Mouse (Mus musculus) intestine, embryonic 16.5 days (tissue): ENCODE results near the gene Traf7. TPM values are rescaled to one million over a fixed set of nuclear protein-coding genes. Genes with fewer than 3 reads are reported as not detected.

Experiments
- ATAC-seq: fragments of 200-750 bp; cut with Nextera tagmentation; 2 replicates; pipeline ENCODE4 v1.8.0; 2017; ENCODE audit warnings: moderate TSS enrichment, moderate library complexity
- H3K27ac ChIP-seq: fragments of 300-500 bp; sonication (generic); 2 replicates; pipeline ENCODE4 v1.5.1; 2014; ENCODE audit warnings: mild to moderate bottlenecking, low read length
- H3K27me3 ChIP-seq: fragments of 300-500 bp; sonication (generic); replicated peaks from 2 replicates; pipeline ENCODE4 v1.6.1; 2014; ENCODE audit warnings: low read length, control low read depth, mixed read lengths; ENCODE audit not compliant: control insufficient read depth, insufficient read depth
- H3K36me3 ChIP-seq: fragments of 300-500 bp; sonication (generic); 2 replicates; pipeline ENCODE4 v1.6.1; 2014; ENCODE audit warnings: low read length, control low read depth; ENCODE audit not compliant: control insufficient read depth, insufficient read depth
- H3K4me1 ChIP-seq: fragments of 300-500 bp; sonication (generic); 2 replicates; pipeline ENCODE4 v1.6.1; 2014; ENCODE audit warnings: low read length, control low read depth, mixed read lengths; ENCODE audit not compliant: control insufficient read depth, insufficient read depth
- H3K4me2 ChIP-seq: fragments of 300-500 bp; sonication (generic); 2 replicates; pipeline ENCODE4 v1.6.1; 2014; ENCODE audit warnings: low read depth, low read length, control low read depth
- H3K4me3 ChIP-seq: fragments of 300-500 bp; sonication (generic); 2 replicates; pipeline ENCODE4 v1.5.1; 2014; ENCODE audit warnings: mild to moderate bottlenecking, low read length
- H3K9ac ChIP-seq: fragments of 300-500 bp; sonication (generic); 2 replicates; pipeline ENCODE4 v1.6.1; 2014; ENCODE audit warnings: low read depth, low read length
- H3K9me3 ChIP-seq: fragments of 300-500 bp; sonication (generic); 2 replicates; pipeline ENCODE4 v1.6.1; 2016; ENCODE audit warnings: low read length, control low read depth; ENCODE audit not compliant: control insufficient read depth
- WGBS: fragments of 180-500 bp; shearing (Covaris S2); extraction: QIAGEN DNeasy Blood & Tissue Kit; methylation state at CpG from one replicate; pipeline ENCODE4 v1.1.7; 2014; 5-methylcytosine and 5-hydroxymethylcytosine counted together
- polyA plus RNA-seq: library from polyadenylated mRNA; unstranded; fragments of >200 nt; fragmentation: Nextera tagmentation; extraction: Ambion mirVana; gene quantifications from 2 replicates; pipeline ENCODE4 v1.2.1, GENCODE M21; 2015

The Traf7 gene
- polyA plus RNA-seq, 1 experiment from 2014 or later, result 87.6 TPM

DNA sequence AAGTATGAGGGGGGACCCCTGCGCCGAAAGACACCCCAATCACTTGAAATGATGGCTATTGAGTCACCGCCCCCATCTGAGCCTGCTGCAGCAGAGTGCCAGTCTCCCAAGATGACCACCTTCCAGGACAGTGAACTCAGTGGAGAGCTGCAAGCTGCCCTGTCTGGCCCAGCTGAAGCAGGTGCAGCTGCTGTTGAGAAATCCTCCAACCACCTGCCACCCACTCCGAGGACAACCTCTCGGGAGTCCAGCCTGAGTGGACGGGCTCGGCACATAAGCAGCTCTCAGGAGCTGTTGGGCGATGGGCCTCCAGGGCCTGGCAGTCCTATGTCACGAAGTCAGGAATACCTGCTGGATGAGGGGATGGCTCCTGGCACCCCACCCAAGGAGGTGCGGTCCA is 23.7 kb downstream of the Traf7 start:
- ATAC-seq, result no peak
- H3K27me3 ChIP-seq, result no peaks in the 10 kb centered on the region
- no peak overlapping the region for H3K9ac ChIP-seq
- peaks cover 6% of the 10 kb centered on the region; the same call in 1 of the 2 replicates for H3K36me3 ChIP-seq
- no peak overlapping the region for H3K4me2 ChIP-seq
- WGBS, result 90% methylated on average over 10 of the region's 10 CpGs
- H3K4me3 ChIP-seq, result no peak overlapping the region
- H3K9me3 ChIP-seq, result no peaks in the 10 kb centered on the region
- H3K27ac ChIP-seq, result no peak overlapping the region
- H3K4me1 ChIP-seq, result peaks cover 14% of the 10 kb centered on the region

DNA sequence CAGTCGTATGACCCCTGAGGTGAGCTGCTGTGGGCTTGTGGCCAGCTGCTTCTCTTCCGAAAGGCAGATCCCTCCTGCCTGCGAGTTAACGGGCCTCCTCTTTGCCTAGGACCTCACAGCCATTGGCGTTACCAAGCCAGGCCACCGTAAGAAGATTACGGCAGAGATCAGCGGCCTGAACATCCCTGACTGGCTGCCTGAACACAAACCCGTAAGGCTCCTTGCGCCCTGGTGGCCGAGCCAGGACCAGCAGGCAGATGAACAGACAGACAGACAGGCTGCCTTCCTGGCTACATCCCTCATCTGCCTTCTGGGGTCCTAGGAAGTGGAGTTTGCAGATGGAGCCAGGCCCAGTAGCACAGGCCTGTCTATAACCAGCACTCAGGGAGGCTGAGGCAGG is 25.5 kb downstream of the Traf7 start:
- Histone ChIP-seq H3K27me3 (no peaks in the 10 kb centered on the region), H3K4me3 (no peak overlapping the region), H3K9me3 (no peaks in the 10 kb centered on the region), H3K9ac (no peak overlapping the region), H3K27ac (no peak overlapping the region), H3K4me2 (no peak overlapping the region), H3K36me3 (0 out of 2 replicates have a peak, but pooled peaks cover 3% of the 10 kb centered on the region), H3K4me1 (peaks cover 8% of the 10 kb centered on the region)
- WGBS, result 47% methylated on average over 11 of the region's 11 CpGs
- no peak for ATAC-seq

DNA sequence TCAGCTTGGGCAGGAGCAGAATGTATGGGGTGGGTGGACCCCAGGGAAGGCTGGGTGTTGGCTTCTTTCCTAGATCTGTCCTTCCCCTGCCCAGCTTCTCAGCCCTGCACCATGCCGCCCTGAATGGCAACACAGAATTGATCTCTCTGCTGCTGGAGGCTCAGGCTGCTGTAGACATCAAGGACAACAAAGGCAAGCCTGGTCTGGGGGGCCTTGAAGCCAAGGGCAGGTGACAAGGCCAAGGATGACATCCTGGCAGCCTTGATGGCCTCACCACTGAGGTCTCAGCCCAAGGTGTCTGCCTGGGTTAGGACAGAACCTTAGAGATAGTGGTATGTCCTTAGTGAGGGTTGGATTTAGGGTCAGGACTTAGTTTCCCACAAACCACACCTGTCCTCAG is 31.7 kb downstream of the Traf7 start:
- Histone ChIP-seq H3K9me3 (no peaks in the 10 kb centered on the region), H3K36me3 (no peaks in the 10 kb centered on the region), H3K4me2 (no peak overlapping the region), H3K27ac (no peak overlapping the region), H3K9ac (no peak overlapping the region; the same call in 1 of the 2 replicates), H3K27me3 (no peaks in the 10 kb centered on the region), H3K4me1 (no peaks in the 10 kb centered on the region), H3K4me3 (no peak overlapping the region)
- no peak for ATAC-seq
- WGBS, result 80% methylated on average over 1 of the region's 1 CpGs

DNA sequence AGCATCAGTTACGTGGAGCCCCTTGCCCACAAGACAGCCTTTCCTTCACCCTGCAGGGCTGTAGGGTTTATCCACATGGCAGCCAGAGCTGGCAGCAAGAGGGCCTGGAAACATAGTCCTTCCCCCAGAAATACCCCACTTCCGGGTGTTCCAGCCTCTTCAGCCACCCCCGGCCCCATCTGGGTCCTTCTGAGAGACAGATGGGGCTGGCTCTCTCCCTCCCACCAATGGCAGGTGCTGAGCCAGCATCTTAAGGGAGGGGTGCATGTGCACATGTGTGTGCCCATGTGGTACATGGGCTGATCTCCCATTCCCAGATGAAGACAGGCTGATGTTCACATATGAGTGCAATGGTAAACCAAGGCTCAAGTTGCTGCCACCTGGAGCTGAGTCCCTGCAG is 32.3 kb downstream of the Traf7 start:
- 83% methylated on average over 3 of the region's 3 CpGs for WGBS
- Histone ChIP-seq H3K27ac (no peak overlapping the region), H3K36me3 (no peaks in the 10 kb centered on the region), H3K9me3 (no peaks in the 10 kb centered on the region), H3K27me3 (no peaks in the 10 kb centered on the region), H3K4me1 (no peaks in the 10 kb centered on the region), H3K9ac (0 out of 2 replicates have a peak overlapping the region, but pooled peaks have one; percentile 19), H3K4me3 (no peak overlapping the region), H3K4me2 (no peak overlapping the region)
- ATAC-seq, result no peak

DNA sequence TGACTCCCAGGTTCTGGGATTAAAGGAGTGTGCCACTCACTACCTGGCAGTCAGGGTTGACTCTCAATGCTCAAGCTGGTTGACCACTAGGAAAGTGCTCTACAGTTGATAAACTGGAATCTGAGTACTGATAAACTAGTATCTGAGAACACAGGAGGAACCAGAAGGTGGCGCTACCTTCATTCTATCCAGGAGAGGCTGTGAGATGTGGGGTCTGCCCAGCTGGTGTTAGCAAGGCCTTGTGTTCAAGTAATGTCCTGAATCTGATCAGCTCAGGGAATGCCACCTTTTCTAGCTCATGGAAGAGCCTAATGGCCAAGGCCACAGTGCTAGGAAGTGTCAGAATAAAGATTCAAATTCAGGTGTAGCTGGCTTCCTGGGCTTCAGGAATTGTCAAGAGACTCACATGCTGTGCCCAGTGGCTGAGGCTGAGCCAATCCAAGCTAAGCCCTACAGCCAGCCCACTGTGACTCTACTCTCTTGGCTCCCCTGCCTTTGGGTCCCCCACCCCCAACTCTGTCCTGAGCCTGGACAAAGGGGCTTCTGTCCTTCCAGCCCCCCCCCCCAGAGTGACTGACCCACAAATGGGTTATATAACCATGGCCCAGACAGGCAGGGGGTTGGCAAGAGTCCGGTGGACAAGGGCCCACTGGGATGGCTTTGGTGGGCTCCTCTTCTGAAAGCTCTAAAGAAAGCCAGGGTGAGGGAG is 33.0 kb downstream of the Traf7 start:
- Histone ChIP-seq H3K4me2 (no peak overlapping the region), H3K27ac (no peak overlapping the region), H3K36me3 (no peaks in the 10 kb centered on the region), H3K4me1 (no peaks in the 10 kb centered on the region), H3K27me3 (peaks cover 5% of the 10 kb centered on the region; the same call in 1 of the 2 replicates), H3K9me3 (no peaks in the 10 kb centered on the region), H3K4me3 (no peak overlapping the region), H3K9ac (no peak overlapping the region)
- 35% methylated on average over 2 of the region's 2 CpGs for WGBS
- peak; percentile 39; the same call in 1 of the 2 replicates for ATAC-seq

DNA sequence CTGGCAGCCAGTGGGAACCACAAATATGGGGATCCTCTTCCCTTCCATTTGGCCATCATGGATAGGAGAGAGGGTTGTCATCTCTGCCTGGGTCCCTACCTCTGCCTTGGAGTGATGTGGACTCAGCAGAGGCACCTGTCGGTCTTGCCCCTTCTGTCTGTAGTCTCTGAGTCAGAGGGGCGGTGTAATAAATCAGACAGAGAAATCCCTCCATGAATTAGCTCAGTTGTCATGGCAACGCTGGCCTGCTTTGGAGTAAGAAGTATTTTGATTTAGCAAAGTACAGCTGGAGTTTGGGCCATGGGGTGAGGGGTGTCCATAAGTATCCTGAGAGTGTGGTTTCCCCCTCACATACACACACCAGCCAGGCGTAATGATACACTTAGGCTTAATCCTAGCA is 37.3 kb downstream of the Traf7 start:
- Histone ChIP-seq H3K27me3 (peaks cover 21% of the 10 kb centered on the region), H3K9me3 (no peaks in the 10 kb centered on the region), H3K9ac (no peak overlapping the region), H3K4me2 (no peak overlapping the region), H3K4me1 (peaks cover 15% of the 10 kb centered on the region), H3K27ac (no peak overlapping the region), H3K36me3 (no peaks in the 10 kb centered on the region), H3K4me3 (no peak overlapping the region)
- 79% methylated on average over 4 of the region's 4 CpGs for WGBS
- ATAC-seq, result no peak

DNA sequence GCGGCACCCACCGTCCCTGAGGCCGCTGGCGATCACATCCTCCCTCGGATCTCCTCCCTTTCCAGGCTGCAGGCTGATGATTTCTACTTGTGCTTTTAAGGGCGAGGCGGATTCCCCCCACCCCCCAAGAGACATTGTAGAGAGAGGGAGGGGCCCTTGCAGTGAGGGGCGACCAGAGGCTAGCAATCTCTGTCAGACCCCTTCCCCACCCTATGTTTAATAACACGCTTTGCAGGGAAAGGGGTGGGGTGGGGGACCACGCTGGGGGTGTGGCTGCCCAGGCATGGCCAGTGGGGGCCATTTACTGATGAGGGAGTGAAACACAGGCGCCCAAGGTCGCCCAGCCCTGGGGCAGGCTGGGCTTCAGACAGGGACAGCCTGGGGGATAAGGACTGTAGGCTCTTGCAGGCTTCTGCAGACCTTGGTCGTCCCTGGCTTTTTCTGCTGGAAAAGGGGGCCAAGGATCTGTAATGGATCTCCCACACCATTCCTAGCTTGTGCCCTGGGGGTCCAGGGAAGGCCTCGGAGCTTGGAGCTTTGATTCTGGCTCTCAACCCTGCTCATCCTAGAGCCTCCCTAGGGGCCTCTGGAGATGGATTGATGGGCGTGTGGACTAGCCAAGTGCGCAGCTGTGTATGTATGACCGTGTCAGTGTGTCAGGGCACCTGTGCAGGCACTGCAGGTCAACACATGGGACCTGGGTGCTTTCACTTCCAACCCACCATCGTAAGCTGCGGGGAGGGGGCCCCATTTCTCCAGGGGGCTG is 38.3 kb downstream of the Traf7 start:
- peaks cover 22% of the 10 kb centered on the region for H3K27me3 ChIP-seq
- peak overlapping the region; percentile 71 for H3K4me3 ChIP-seq
- WGBS, result 23% methylated on average over 19 of the region's 19 CpGs
- no peaks in the 10 kb centered on the region for H3K36me3 ChIP-seq
- peak overlapping the region; percentile 100 for H3K4me2 ChIP-seq
- ATAC-seq, result peak; percentile 30; the same call in 1 of the 2 replicates
- peak overlapping the region; percentile 71 for H3K9ac ChIP-seq
- H3K27ac ChIP-seq, result no peak overlapping the region
- peaks cover 17% of the 10 kb centered on the region for H3K4me1 ChIP-seq
- H3K9me3 ChIP-seq, result no peaks in the 10 kb centered on the region

DNA sequence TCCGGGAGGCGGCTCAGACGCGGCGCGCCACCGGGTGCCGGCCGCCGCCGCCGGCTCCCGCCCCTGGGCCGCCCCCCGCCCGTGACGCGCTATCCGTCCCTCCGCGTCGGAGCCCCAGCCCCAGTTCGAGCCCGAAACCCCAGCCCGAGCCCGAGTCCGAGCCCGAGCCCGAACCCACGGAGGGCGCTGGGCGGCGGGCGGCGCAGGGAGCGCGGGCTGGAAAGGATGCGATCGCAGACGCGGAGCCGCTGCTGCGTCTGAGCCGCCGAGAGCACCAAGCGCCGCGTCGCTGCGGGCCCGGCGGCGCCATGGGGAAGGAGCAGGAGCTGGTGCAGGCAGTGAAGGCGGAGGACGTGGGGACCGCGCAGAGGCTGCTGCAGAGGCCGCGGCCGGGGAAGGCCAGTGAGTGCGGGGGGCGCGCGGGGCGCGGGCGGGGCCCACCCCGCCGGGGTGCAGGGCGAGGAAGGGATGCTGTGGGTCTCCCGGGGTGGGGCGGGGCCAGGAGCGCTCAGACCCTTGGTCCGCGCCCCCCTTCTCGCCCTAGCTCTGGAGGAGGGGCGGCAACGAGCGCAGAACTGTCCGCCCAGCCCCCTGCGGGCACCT is 39.0 kb downstream of the Traf7 start:
- Histone ChIP-seq H3K27ac (peak overlapping the region; percentile 28; the same call in 1 of the 2 replicates), H3K36me3 (no peaks in the 10 kb centered on the region), H3K9me3 (no peaks in the 10 kb centered on the region), H3K4me3 (peak overlapping the region; percentile 71), H3K27me3 (peaks cover 22% of the 10 kb centered on the region), H3K9ac (peak overlapping the region; percentile 71), H3K4me1 (peaks cover 17% of the 10 kb centered on the region), H3K4me2 (peak overlapping the region; percentile 100)
- ATAC-seq, result peak; percentile 68
- WGBS, result under 1% methylated on average over 69 of the region's 81 CpGs

DNA sequence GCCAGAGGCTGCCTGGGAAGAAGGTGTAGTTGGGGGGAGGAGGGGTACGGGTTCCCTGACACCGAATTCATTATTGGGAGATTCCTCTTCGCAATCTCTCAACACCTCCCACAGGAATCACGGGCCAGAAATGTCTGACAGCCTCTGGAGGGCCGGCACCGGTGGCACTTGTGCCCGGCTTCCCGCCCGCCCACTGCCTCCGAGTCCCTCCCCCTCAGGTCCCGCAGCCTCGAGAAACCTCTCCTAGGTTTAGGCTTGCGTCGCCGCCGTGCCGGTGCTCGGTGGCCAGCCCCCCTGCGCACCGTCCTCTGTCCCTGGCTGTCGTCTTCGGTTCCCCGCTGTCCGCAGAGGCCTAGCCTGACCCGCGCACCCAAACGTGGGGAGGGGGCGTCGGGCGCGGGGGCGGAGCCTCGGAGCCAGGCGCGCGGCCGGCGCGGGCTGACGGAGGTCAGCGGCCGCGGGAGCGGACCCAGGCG is 39.5 kb downstream of the Traf7 start, which contains the start of gene Caskin1:
Caskin1 (plus strand) TSS at position 416 of the 476 bp plus-strand sequence.
- H3K4me2 ChIP-seq, result peak within 1 kb of the TSS; percentile 100
- H3K4me1 ChIP-seq, result peaks cover 17% of the 10 kb centered on the region
- peak within 1 kb of the TSS; percentile 28; the same call in 1 of the 2 replicates for H3K27ac ChIP-seq
- no peaks in the 10 kb centered on the region for H3K36me3 ChIP-seq
- peaks cover 22% of the 10 kb centered on the region for H3K27me3 ChIP-seq
- no peaks in the 10 kb centered on the region for H3K9me3 ChIP-seq
- peak within 1 kb of the TSS; percentile 71 for H3K4me3 ChIP-seq
- WGBS, result under 1% methylated on average over 27 of the region's 45 CpGs
- H3K9ac ChIP-seq, result peak within 1 kb of the TSS; percentile 71
- peak; percentile 52 for ATAC-seq
